Mouse (Mus musculus) thymus, adult 2 months (tissue): ENCODE data around the gene Aqp3. TPM values are rescaled to one million over a fixed set of nuclear protein-coding genes. Genes with fewer than 3 reads are reported as not detected.

Experiments
- DNase-seq: peaks from one replicate; pipeline ENCODE4 v3.0.0; 2021
- H3K27ac ChIP-seq: fragments of 200-500 bp; 2 replicates; pipeline ENCODE4 v1.5.1; 2012; ENCODE audit warnings: low read length, control low read depth; ENCODE audit not compliant: control insufficient read depth, insufficient read depth
- H3K27me3 ChIP-seq: fragments of 200-500 bp; 2 replicates; pipeline ENCODE4 v1.6.1; 2012; ENCODE audit warnings: mild to moderate bottlenecking, low read length, moderate library complexity, mixed read lengths; ENCODE audit not compliant: control insufficient read depth, insufficient read depth
- H3K36me3 ChIP-seq: fragments of 200-500 bp; 2 replicates; pipeline ENCODE4 v1.6.1; 2012; ENCODE audit warnings: mild to moderate bottlenecking, low read length, moderate library complexity; ENCODE audit not compliant: control insufficient read depth, insufficient read depth
- H3K4me1 ChIP-seq: fragments of 200-500 bp; replicated peaks from 2 replicates; pipeline ENCODE4 v1.6.1; 2012; ENCODE audit warnings: low read length; ENCODE audit not compliant: control insufficient read depth, insufficient read depth
- H3K4me3 ChIP-seq: fragments of 200-500 bp; 2 replicates; pipeline ENCODE4 v1.5.1; 2012; ENCODE audit warnings: mild to moderate bottlenecking, low read length, control low read depth, moderate library complexity; ENCODE audit not compliant: control insufficient read depth, insufficient read depth
- CTCF ChIP-seq: fragments of 200-500 bp; IDR thresholded peaks from 2 replicates; pipeline ENCODE4 v1.5.1; 2012; ENCODE audit warnings: mild to moderate bottlenecking, control low read depth, low read length, moderate library complexity, borderline replicate concordance; ENCODE audit not compliant: control insufficient read depth, poor library complexity, insufficient read depth; ENCODE audit errors: extremely low read depth
- POLR2A ChIP-seq: fragments of 200-500 bp; IDR thresholded peaks from 2 replicates; pipeline ENCODE4 v1.6.1; 2012; ENCODE audit warnings: mild to moderate bottlenecking, low read length, control low read depth, moderate library complexity; ENCODE audit not compliant: control insufficient read depth, poor library complexity, insufficient read depth; ENCODE audit errors: extremely low read depth
- WGBS: fragments of 180-500 bp; shearing (Covaris S2); methylation state at CpG from one replicate; pipeline ENCODE4 v1.1.7; 2018; 5-methylcytosine and 5-hydroxymethylcytosine counted together
- polyA plus RNA-seq: library from polyadenylated mRNA; depleted of rRNA; stranded (reverse); fragments of >200 nt; gene quantifications from 2 replicates; pipeline ENCODE4 v1.2.3, GENCODE M21; 2012; rRNA removed

Aqp3 gene
- 18.8 and 21.1 TPM in 2 replicates for polyA plus RNA-seq

DNA sequence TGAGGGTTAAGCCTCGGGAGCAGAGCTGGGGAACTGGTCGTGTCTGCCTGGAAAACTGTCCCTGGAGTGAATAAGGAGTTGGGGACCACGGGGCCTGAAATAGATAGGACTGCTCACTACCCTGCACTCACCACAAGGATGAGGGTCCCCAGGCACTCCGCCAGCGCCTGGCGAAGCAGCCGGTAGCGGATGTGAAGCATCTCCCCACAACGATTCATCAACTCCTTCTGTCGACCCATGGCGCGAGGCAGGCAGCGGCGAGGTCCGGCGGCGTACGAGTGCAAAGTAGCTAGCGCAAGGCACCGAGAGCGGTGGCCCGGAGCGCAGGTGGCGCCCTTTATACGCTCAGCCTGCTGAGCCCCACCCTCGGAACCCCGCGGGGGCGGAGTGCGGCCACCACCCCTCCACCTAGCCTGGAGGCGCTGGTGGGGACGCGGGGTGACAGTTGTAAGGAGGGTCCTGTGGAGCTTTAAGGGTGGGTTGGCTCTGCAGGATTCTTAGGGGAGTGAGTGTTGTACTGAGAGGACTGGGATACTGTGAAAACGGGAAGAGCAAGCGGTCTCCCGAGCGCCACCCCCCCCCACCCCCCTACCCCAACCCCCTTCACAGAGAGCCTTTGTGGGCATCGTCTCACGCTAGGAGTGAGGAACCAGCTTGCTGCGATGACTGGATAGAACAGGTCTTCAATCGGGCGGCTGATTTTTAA, at the start of gene Aqp3:
TSS of gene Aqp3 (minus strand) at position 313 of the 706 bp plus-strand sequence.
- peak; percentile 68 for DNase-seq
- no peak for TF ChIP-seq POLR2A
- 0 out of 2 replicates have a peak, but pooled peaks have one; percentile 20 for TF ChIP-seq CTCF
- H3K4me1 ChIP-seq = peaks cover 17% of the 10 kb centered on the region
- no peaks in the 10 kb centered on the region for H3K36me3 ChIP-seq
- peaks cover 2% of the 10 kb centered on the region; the same call in 1 of the 2 replicates for H3K27me3 ChIP-seq
- WGBS = under 1% methylated on average over 42 of the region's 42 CpGs
- no peak within 1 kb of the TSS for H3K27ac ChIP-seq
- H3K4me3 ChIP-seq = peak within 1 kb of the TSS; percentile 25

GRCm38 (mm10) chr4:41142601-41143000, 44.6 kb upstream of the Aqp3 start:
- Histone ChIP-seq H3K4me1 (0 out of 2 replicates have a peak, but pooled peaks cover 3% of the 10 kb centered on the region), H3K4me3 (no peak overlapping the region), H3K36me3 (no peaks in the 10 kb centered on the region), H3K27me3 (no peaks in the 10 kb centered on the region), H3K27ac (no peak overlapping the region)
- 90% methylated on average over 2 of the region's 2 CpGs for WGBS
- DNase-seq = no peak
- TF ChIP-seq CTCF (no peak), POLR2A (no peak)

GRCm38 (mm10) chr4:41140174-41140875, 42.3 kb upstream of the Aqp3 start:
- Histone ChIP-seq H3K27ac (no peak overlapping the region), H3K4me3 (no peak overlapping the region), H3K4me1 (0 out of 2 replicates have a peak, but pooled peaks cover 3% of the 10 kb centered on the region), H3K27me3 (no peaks in the 10 kb centered on the region), H3K36me3 (no peaks in the 10 kb centered on the region)
- WGBS = 97% methylated on average over 6 of the region's 6 CpGs
- no peak for DNase-seq
- TF ChIP-seq CTCF (no peak), POLR2A (no peak)

- 0% methylated on average over 8 of the region's 8 CpGs for WGBS
- peaks cover 6% of the 10 kb centered on the region for H3K4me1 ChIP-seq
- no peak for DNase-seq
- no peaks in the 10 kb centered on the region for H3K27me3 ChIP-seq
- peak overlapping the region; percentile 98 for H3K4me3 ChIP-seq
- peak overlapping the region; percentile 82 for H3K27ac ChIP-seq
- TF ChIP-seq CTCF (no peak), POLR2A (no peak)
- no peaks in the 10 kb centered on the region for H3K36me3 ChIP-seq
Measured at GRCm38 (mm10) chr4:41136811-41137210, 38.8 kb upstream of the Aqp3 start.

DNA sequence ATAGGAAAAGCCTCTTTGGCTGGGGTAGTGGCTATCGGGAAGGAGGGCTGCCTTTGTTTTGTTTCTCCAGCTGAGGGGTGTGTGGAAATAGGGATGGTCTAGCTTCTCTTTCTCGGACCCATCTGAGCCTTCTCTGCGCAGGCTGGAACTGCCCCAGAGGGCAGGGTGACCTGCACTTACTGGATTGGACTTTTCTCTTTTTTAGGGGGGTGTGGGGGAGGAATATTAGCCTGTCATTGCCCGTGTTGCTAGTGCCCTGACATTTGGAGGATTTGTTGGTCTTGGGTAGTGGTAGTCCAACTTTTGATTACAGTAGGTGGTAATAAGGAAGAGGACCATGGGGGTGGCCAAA, 38.4 kb upstream of the Aqp3 start:
- H3K27me3 ChIP-seq = no peaks in the 10 kb centered on the region
- H3K36me3 ChIP-seq = no peaks in the 10 kb centered on the region
- H3K27ac ChIP-seq = peak overlapping the region; percentile 82; the same call in 1 of the 2 replicates
- H3K4me3 ChIP-seq = peak overlapping the region; percentile 98
- H3K4me1 ChIP-seq = peaks cover 6% of the 10 kb centered on the region
- DNase-seq = no peak
- TF ChIP-seq POLR2A (0 out of 2 replicates have a peak, but pooled peaks have one; percentile 2), CTCF (no peak)
- WGBS = 0% methylated on average over 4 of the region's 4 CpGs

DNA sequence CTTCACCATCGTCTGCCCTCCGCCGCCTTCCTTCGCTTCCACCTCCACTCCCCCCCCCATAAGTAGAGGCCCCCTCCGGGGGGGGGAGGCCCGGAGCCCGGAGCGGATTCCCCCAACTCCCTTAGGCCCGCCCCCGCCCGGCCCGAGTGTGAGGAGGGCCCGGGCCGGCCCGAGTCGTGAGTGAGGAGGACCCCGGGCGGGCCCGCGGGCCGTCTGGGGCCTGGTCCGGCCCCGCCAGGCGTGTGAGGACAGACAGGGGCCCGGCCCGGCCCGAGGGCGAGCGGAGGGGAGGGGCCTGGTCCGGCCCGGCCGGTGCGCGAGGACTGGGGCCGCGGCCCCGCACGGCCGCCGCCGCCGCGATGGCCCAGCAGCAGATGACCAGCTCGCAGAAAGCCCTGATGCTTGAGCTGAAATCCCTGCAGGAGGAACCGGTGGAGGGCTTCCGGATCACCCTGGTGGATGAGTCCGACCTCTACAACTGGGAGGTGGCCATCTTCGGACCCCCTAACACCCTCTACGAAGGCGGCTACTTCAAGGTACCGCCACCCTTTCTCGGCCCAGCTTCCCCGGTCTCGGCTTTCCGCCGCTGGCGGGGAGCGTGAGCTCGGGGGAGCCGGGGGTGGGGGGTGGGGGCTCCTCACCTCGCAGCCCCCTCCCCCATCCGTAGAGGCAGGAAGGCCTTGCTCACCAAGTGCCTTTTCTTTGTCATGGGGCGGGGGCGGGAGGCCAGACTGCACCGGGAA, 37.9 kb upstream of the Aqp3 start, which contains the start of gene Ube2r2:
TSS of gene Ube2r2 (plus strand) at position 33 of the 743 bp plus-strand sequence.
- Histone ChIP-seq H3K4me1 (peaks cover 6% of the 10 kb centered on the region), H3K36me3 (no peaks in the 10 kb centered on the region), H3K27ac (peak within 1 kb of the TSS; percentile 82), H3K27me3 (no peaks in the 10 kb centered on the region), H3K4me3 (peak within 1 kb of the TSS; percentile 98)
- under 1% methylated on average over 65 of the region's 65 CpGs for WGBS
- TF ChIP-seq CTCF (no peak; the same call in 1 of the 2 replicates), POLR2A (peak; percentile 47; the same call in 1 of the 2 replicates)
- DNase-seq = peak; percentile 62
